Mouse (Mus musculus) induced T-regulatory cell, adult 2 months (primary cell): ENCODE results near the gene Comt.

Experiments used
- DNase-seq: peaks from one replicate; pipeline ENCODE4 v3.0.0-alpha.2; 2012; ENCODE audit warnings: low read depth

Gene Comt

DNA sequence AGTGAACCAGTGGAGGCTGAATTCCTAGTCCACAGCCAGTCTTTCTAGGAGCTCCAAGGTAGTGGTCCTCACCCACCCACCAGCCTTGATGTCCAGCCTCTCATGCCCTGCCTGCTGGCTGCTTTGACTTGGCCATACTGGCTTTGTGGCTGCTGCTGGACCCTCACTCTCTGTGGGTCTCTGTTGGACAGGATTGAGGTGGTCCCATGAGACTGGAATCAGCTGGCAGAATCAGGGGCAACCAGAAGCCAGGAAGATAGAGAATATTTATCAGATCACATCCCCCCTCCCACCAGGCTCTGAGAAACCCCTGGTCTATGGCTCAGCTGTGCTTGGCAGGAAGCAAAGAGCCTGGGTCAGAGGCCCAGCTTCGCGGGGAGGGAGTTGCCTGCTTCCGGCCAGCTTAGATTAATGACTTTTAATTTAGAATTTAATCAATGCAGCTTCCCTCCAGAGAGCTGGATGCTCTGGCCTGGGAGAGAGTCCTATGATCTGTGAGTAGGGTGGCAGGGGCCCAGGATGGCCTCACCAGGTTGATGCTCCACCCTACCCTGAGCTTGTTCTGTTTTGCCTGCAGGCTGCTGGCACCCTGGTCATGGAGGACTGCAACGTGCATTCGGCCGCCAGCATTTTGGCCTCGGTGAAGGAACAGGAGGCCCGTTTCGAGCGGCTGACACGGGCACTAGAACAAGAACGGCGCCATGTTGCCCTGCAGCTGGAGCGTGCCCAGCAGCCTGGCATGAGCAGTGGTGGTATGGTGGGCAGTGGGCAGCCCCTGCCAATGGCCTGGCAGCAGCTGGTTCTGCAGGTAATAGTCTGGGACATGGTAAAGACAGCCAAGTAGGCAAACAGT is 37.8 kb downstream of the Comt start:
- DNase-seq, result no peak

- no peak for DNase-seq
Measured at GRCm38 (mm10) chr16:18387704-18388582, 38.7 kb downstream of the Comt start.

- DNase-seq, result no peak
Measured at GRCm38 (mm10) chr16:18386972-18387371, 39.7 kb downstream of the Comt start.

GRCm38 (mm10) chr16:18386451-18386850 is 40.2 kb downstream of the Comt start:
- DNase-seq, result no peak

GRCm38 (mm10) chr16:18385411-18385810 is 41.2 kb downstream of the Comt start:
- no peak for DNase-seq

GRCm38 (mm10) chr16:18384659-18385058 is 42.0 kb downstream of the Comt start:
- DNase-seq, result no peak

GRCm38 (mm10) chr16:18384211-18384610 is 42.4 kb downstream of the Comt start:
- no peak for DNase-seq

GRCm38 (mm10) chr16:18383756-18384155 is 42.9 kb downstream of the Comt start:
- no peak for DNase-seq

DNA sequence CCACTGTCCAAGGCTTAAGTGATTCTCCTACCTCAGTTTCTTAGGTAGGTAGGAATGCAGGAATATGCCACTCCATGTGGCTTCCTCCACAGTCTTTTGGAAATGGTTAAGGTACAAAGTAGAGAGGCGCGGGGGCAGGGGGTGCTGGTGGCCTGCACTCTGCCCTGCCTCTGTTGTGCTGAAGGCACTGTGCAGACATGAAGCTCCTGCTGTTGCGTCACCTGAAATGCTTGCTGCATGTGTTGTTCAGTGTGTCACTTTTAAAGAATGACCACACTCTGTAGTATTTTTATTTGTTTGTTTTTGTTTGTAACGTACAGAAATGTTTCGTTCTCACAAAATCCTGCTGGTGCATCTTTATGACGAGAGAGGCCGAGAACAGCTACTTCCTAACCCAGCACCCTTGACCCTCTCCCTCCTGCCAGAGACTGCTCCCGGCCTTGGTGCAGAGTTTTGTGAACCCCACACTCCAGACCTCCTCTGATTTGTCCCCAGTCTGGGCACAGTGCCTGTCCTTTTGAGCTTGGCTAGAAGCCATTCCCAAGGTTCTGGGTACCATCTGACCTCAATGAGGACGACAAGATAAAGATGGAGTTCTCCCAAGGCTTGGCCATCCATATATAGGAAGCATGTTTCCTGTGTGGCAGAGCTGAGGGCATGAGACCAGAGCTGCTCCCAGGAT is 43.5 kb downstream of the Comt start:
- DNase-seq, result no peak

GRCm38 (mm10) chr16:18381621-18382258 is 44.9 kb downstream of the Comt start:
- no peak for DNase-seq

DNA sequence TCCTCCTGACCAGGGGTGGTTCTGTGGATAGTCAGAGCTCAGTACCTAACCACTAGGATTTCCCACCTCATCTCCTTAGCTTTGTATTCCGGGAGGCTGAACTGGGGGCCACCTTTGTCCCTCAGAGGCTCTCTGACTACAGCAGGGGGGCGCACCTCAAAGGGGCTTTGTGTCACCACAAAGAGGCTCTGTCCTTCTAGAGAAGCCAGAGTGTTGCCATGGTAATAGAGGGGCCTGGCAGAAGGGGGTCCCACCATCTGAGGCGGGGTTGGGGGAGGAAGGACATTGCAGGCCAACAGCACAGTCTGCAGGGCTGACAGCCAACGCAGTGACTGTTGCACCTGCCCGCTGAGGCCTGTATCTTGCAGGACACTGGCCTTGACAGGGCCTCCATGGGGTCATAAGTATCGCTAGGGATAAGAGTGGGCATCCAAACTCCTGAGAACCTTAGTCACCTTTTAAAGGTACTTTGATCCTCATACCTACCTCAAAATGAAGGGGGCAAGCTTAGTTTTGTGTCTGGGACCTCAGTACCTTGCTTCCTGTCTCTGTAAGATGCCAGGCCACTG is 46.1 kb downstream of the Comt start:
- no peak for DNase-seq

DNA sequence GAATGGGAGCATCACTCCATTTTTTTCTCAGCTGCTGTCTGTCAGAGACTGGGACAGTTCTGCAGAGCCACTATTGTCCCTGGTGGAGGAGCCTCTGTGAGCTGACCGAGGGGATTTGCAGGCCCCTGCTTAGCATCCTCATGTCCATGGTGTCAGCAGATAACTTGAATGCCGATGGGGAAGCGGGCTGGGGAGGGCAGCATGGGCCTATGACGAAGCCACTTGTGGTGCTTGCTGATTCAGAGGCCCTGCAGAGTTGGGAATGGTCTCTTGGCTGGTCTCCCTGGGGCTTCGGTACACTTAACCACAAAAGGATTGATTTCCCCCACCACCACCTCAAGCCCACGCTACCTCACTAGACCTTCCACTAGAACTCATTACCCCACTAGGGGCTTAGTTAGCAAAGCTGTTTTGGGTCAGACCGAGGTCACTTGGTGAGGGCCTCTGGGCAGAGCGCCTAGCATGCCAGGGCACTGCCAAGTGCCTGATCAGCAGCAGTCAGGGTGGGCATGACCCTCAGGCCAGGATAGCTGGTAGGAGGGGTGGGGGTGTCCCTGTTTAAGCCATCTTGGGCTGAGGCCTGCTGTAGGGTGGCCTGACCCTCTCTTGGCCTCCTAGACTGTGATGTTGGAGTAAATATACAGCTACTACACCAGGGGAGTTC is 47.2 kb downstream of the Comt start:
- DNase-seq, result no peak

GRCm38 (mm10) chr16:18378489-18378888 is 48.2 kb downstream of the Comt start:
- DNase-seq, result no peak

- no peak for DNase-seq
Measured at GRCm38 (mm10) chr16:18377203-18377602, 49.4 kb downstream of the Comt start.

DNA sequence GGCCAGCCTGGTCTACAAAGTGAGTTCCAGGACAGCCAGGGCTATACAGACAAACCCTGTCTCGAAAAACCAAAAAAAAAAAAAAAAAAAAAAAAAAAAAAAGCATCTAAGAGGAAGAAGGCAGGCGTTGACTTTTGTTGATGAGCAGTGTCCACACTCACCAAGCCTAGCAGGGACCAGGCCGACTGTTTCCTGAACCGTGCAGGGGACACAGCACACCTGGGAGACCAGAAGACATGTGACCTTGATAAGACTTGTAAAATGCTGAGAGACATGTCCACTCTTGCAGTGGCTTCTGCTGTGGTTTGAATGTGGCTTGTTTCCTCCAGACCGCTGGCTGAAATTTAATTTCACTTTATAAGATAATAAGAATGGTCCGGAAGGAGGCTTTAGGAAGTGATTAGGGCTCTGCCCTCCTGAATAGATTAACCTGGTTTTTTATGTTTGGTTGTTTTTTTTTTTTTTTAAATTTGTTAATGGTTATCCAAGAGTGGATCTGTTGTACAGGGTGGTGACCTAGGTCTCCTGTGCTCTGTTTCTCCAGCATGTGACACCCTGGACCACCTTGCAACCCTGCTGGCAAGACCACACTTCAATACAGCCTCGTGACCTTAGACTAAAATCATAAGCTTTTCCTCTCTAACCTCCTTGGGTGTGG is 50.2 kb downstream of the Comt start:
- no peak for DNase-seq

GRCm38 (mm10) chr16:18373632-18374031 is 53.0 kb downstream of the Comt start:
- DNase-seq, result no peak

DNA sequence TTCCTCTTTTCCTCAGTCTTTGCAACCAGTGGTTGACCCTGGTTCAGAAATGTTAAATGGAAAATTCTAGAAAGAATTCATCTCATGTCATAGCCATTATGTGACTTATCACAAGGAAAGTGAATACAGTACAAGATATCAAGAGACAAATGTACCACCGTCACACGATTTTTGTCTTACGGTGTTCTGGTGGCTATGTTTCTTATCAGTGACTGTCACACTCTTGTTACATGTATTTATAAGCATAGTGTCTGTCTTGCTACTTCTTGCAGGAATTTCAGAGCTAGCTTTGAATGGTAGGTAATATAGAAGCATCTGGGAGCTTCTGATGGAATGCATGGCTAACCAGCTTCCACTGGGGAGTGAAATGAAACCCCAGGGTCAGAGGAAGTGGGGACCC is 56.5 kb downstream of the Comt start:
- no peak for DNase-seq

GRCm38 (mm10) chr16:18366849-18367248 is 59.8 kb downstream of the Comt start:
- DNase-seq, result no peak

- DNase-seq, result no peak
Measured at GRCm38 (mm10) chr16:18362948-18363347, 63.7 kb downstream of the Comt start.

- DNase-seq, result no peak
Measured at GRCm38 (mm10) chr16:18360151-18360805, 66.4 kb downstream of the Comt start.
